ENCODE assay signal across 15 mouse cellular contexts in the genomic region with DNA sequence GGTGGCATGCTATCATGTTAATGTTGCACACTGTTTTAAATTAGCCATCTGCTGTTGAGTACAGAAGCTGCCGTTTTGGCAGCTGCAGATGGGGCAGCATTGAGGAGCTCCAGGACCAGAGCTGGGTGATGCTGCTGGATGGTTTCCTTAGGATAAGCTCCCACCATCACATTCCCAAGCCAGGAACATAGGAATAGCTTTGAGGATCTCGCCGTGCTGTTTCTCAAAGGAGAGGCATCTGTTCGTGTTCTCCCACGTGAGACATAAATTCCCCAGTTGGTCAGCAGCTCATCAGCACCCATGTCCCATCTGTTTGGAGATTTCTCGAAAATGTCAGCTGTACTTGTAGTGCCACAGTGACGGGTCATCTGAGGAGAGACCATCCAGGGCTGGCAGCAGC. TPM values are rescaled to one million over a fixed set of nuclear protein-coding genes. Genes with fewer than 3 reads are reported as not detected.
DNase-seq lines count a peak whose midpoint lies in the region; ATAC-seq and TF ChIP-seq lines count a peak whose summit lies in the region.
"Had no signal": no experiment of that assay in that cellular context is flagged by ENCODE, and none has a peak within 500 bp of the region (broad histone marks: within the 10 kb centered on the region; RNA-seq: fewer than 3 reads in every experiment).

No protein-coding gene starts in this region.

- peaks cover 28% of the 10 kb centered on the region; the same call in 1 of the 2 replicates for H3K4me1 ChIP-seq in spleen, adult 2 months (ENCODE audit: control insufficient read depth, insufficient read depth, insufficient read length)
- peaks cover 10% of the 10 kb centered on the region; the same call in 1 of the 2 replicates for H3K4me1 ChIP-seq in kidney, embryonic 16.5 days (ENCODE audit: insufficient read depth, low read length)

- H3K4me3 ChIP-seq in spleen, adult 2 months (ENCODE audit: extremely low read depth, insufficient read depth, insufficient read length), result no peak overlapping the region
- no peak overlapping the region for H3K4me3 ChIP-seq in kidney, embryonic 16.5 days (ENCODE audit: low read length)
- H3K4me3 ChIP-seq: embryonic facial prominence, embryonic 13.5 days; liver, embryonic 15.5 days; midbrain, embryonic 13.5 days had no signal

- intact Hi-C loops in gastrocnemius, postnatal 14 days (cut with DNase I; ENCODE audit: low total_unique reads), result no loop called here
- intact Hi-C loops in left cerebral cortex, postnatal 25 days (cut with DNase I), result loop anchor here (2.0 kb wide), 2 partner anchors 23 to 67 kb away; no protein-coding TSS in a partner anchor

- no peaks in the 10 kb centered on the region for H3K9me3 ChIP-seq in kidney, embryonic 16.5 days (ENCODE audit: low read length)
- H3K9me3 ChIP-seq: embryonic facial prominence, embryonic 13.5 days; liver, embryonic 15.5 days; midbrain, embryonic 13.5 days had no signal

- peak; percentile 25 for DNase-seq in gastrocnemius, postnatal 14 days
- DNase-seq in gastrocnemius, adult 18-20 months (ENCODE audit: low spot score), result no peak
- no peak for DNase-seq in spleen, adult 2 months (ENCODE audit: low read depth in 1 of 2, low spot score in 2 of 2)
- no peak for DNase-seq in spleen, postnatal 4 days (ENCODE audit: low spot score in 2 of 2)
- peak; percentile 75 to 96 for DNase-seq in left cerebral cortex, postnatal 25 days (ENCODE audit: low spot score in 2 of 2)
- no peak for DNase-seq in cerebellum, adult 18-20 months
- DNase-seq in lung, postnatal 25 days (ENCODE audit: low spot score), result no peak
- DNase-seq: adrenal gland, postnatal 14 days; cerebellum, adult 8-10 months; thymus, postnatal 4 days had no signal

- TF ChIP-seq CTCF in spleen, adult 2 months (IDR thresholded peaks at IDR 0.05; ENCODE audit: extremely low read depth, insufficient read depth, insufficient read length, insufficient replicate concordance), result no peak

- no peaks in the 10 kb centered on the region for H3K36me3 ChIP-seq in spleen, adult 2 months (ENCODE audit: control insufficient read depth, insufficient read depth, low read length)
- no peaks in the 10 kb centered on the region for H3K36me3 ChIP-seq in kidney, embryonic 16.5 days (ENCODE audit: insufficient read depth, low read length)
- H3K36me3 ChIP-seq: liver, embryonic 15.5 days; midbrain, embryonic 13.5 days had no signal

- no peak overlapping the region for H3K9ac ChIP-seq in kidney, embryonic 16.5 days (replicated peaks; ENCODE audit: low read length)
- H3K9ac ChIP-seq: embryonic facial prominence, embryonic 13.5 days; hindbrain, embryonic 14.5 days; liver, embryonic 15.5 days; midbrain, embryonic 13.5 days had no signal

- no peaks in the 10 kb centered on the region for H3K27me3 ChIP-seq in spleen, adult 2 months (ENCODE audit: control insufficient read depth, insufficient read depth, low read length)
- no peaks in the 10 kb centered on the region for H3K27me3 ChIP-seq in kidney, embryonic 16.5 days (ENCODE audit: insufficient read depth, low read length)
- H3K27me3 ChIP-seq: embryonic facial prominence, embryonic 13.5 days; liver, embryonic 15.5 days; midbrain, embryonic 13.5 days had no signal

- ATAC-seq in kidney, embryonic 16.5 days (ENCODE audit: low FRiP score, low TSS enrichment), result no peak
- ATAC-seq: midbrain, embryonic 13.5 days had no signal

- no peak overlapping the region for H3K4me2 ChIP-seq in kidney, embryonic 16.5 days (replicated peaks; ENCODE audit: low read depth, low read length)
- H3K4me2 ChIP-seq: embryonic facial prominence, embryonic 13.5 days; hindbrain, embryonic 14.5 days; liver, embryonic 15.5 days; midbrain, embryonic 13.5 days had no signal

- 79% methylated on average over 7 of the region's 7 CpGs for WGBS in spleen, adult 2 months
- WGBS in kidney, embryonic 16.5 days, result 74% methylated on average over 7 of the region's 7 CpGs

- no peak for TF ChIP-seq POLR2A in spleen, adult 2 months (IDR thresholded peaks at IDR 0.05; ENCODE audit: low read depth, low read length)

- H3K27ac ChIP-seq in spleen, adult 2 months (ENCODE audit: insufficient read depth, low read length), result peak overlapping the region; percentile 12
- H3K27ac ChIP-seq in kidney, embryonic 16.5 days (ENCODE audit: low read length), result no peak overlapping the region
- H3K27ac ChIP-seq: embryonic facial prominence, embryonic 13.5 days; hindbrain, embryonic 14.5 days; liver, embryonic 15.5 days; midbrain, embryonic 13.5 days had no signal

RNA-seq across cellular contexts. Expression of a gene that starts 28.3 kb away (rescaled TPM):
- total RNA-seq in gastrocnemius, postnatal 14 days (2021), result 10 to 100 TPM; 75.7 to 81.9 TPM
- 100 to 1,000 TPM; 137 to 155 TPM for total RNA-seq in gastrocnemius, adult 18-20 months (2021)
- polyA plus RNA-seq in spleen, adult 2 months (2012; rRNA removed), result 75.1 and 95.9 TPM in 2 replicates
- 100 to 1,000 TPM; 110 TPM for total RNA-seq in left cerebral cortex, postnatal 25 days (2021)
- 13.3 and 13.6 TPM in 2 replicates for polyA plus RNA-seq in kidney, embryonic 16.5 days (2015; fragmentation: Nextera tagmentation; extraction: Ambion mirVana)

Comparison
In these comparisons a context has a peak if more than half of its experiments do, and no peak if none do; other contexts are left out.
1. DNase-seq: peak in gastrocnemius, postnatal 14 days (single experiment) and left cerebral cortex, postnatal 25 days (2 of 2); none in gastrocnemius, adult 18-20 months (single experiment), spleen, adult 2 months (0 of 2), spleen, postnatal 4 days (0 of 2), cerebellum, adult 18-20 months (0 of 2) and lung, postnatal 25 days (single experiment).